Mouse (Mus musculus): Measurements from ENCODE around the gene Pnldc1. TPM values are rescaled to one million over a fixed set of nuclear protein-coding genes. Genes with fewer than 3 reads are reported as not detected.

Pnldc1 gene
- polyA plus RNA-seq, 1 experiment: 0.28 TPM

GRCm38 (mm10) chr17:12839475-12840267 lies 70.4 kb downstream of the Pnldc1 start:
- no peaks in the 10 kb centered on the region for H3K36me3 ChIP-seq (ENCODE audit: control insufficient read depth, insufficient read depth)

More at GRCm38 (mm10) chr17:12839475-12840267, 70.4 kb downstream of the Pnldc1 start:
- H3K4me3 ChIP-seq (ENCODE audit: insufficient read depth, poor library complexity, severe bottlenecking): no peak overlapping the region
- H3ac ChIP-seq (ENCODE audit: control insufficient read depth, insufficient read length, low read depth): no peak overlapping the region
- H3K79me2 ChIP-seq (ENCODE audit: control insufficient read depth, insufficient read depth): no peaks in the 10 kb centered on the region
- H3K27me3 ChIP-seq (ENCODE audit: control insufficient read depth, insufficient read depth, insufficient read length): peaks cover 11% of the 10 kb centered on the region
- no peaks in the 10 kb centered on the region for H3K79me3 ChIP-seq (ENCODE audit: low read depth)
- TF ChIP-seq MAX (IDR thresholded peaks at IDR 0.05) (no peak), CTCF (IDR thresholded peaks at IDR 0.05; ENCODE audit: control insufficient read depth, insufficient read depth, insufficient read length) (no peak), MYOG (IDR thresholded peaks at IDR 0.05; ENCODE audit: control insufficient read depth, extremely low read depth, insufficient read length) (no peak), USF1 (IDR thresholded peaks at IDR 0.05; ENCODE audit: low read depth) (no peak)

Small RNA genes within 50 kb of the gene (microRNA-seq; reads per million reads assigned to microRNA genes)
- gene Gm24085 (ENCODE audit: borderline microRNAs expressed): not detected

Other genes with a start within 250 kb of the Pnldc1 start
- gene Slc22a1, start 234.4 kb downstream of the Pnldc1 start, polyA plus RNA-seq (2012; fragmentation: generic; extraction: Trizol): not detected
- 2.3 TPM for gene Igf2r, start 140.6 kb downstream of the Pnldc1 start, polyA plus RNA-seq (2012; fragmentation: generic; extraction: Trizol)
- gene Mas1, start 42.1 kb downstream of the Pnldc1 start, polyA plus RNA-seq (2012; fragmentation: generic; extraction: Trizol): not detected
- gene Mrgprh, start 34.2 kb downstream of the Pnldc1 start, polyA plus RNA-seq (2012; fragmentation: generic; extraction: Trizol): not detected
- gene Tcp1, start 5.5 kb upstream of the Pnldc1 start, polyA plus RNA-seq (2012; fragmentation: generic; extraction: Trizol): 266 TPM
- gene Mrpl18, start 6.1 kb upstream of the Pnldc1 start, polyA plus RNA-seq (2012; fragmentation: generic; extraction: Trizol): 123 TPM
- gene Acat3, start 30.4 kb upstream of the Pnldc1 start, polyA plus RNA-seq (2012; fragmentation: generic; extraction: Trizol): 0.50 TPM
- gene Acat2, start 50.5 kb upstream of the Pnldc1 start, polyA plus RNA-seq (2012; fragmentation: generic; extraction: Trizol): 90.7 TPM
- 25.7 TPM for gene Wtap, start 83.9 kb upstream of the Pnldc1 start, polyA plus RNA-seq (2012; fragmentation: generic; extraction: Trizol)
- 107 TPM for gene Sod2, start 96.6 kb upstream of the Pnldc1 start, polyA plus RNA-seq (2012; fragmentation: generic; extraction: Trizol)
- gene Gpr31b, start 142.1 kb upstream of the Pnldc1 start, polyA plus RNA-seq (2012; fragmentation: generic; extraction: Trizol): not detected
- not detected for gene Tcp10b, start 150.9 kb upstream of the Pnldc1 start, polyA plus RNA-seq (2012; fragmentation: generic; extraction: Trizol)
- not detected for gene Unc93a, start 221.6 kb upstream of the Pnldc1 start, polyA plus RNA-seq (2012; fragmentation: generic; extraction: Trizol)